Comparison of ENCODE assay signal across 7 mouse cellular contexts in the genomic region with DNA sequence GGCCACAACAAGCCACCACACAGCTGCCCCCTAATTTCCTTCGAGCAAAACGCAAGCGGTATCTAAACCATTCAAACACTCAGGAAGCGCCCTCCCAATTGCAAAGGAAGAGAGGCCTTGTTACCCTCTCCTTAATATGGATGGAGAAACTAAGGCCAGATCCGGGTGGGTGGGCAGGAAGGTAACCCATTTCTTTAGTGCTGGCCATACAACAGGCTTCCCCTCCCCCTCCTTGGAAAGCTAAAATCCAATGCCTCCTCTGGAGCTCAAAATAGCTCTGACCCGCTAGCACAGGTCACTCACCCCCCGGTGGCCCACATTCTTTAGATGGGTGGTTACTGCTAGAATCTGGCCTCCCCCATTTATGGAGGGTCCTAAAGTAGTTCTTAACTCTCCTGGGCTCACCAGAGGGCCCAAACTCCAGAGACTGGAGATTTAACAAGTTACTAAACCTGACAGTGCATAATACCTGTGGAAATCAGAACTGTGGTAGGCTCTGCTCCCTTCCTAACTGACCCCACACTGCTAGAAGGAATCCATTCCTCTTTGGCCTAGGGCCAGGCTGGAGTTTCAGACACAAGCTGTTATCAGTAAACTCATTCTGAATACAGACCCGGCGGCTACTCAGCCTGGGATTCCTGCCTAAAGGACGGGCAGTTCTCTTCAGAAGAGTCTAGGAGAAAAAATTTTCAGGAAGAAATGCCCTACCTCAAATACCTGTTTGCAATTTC. TPM values are rescaled to one million over a fixed set of nuclear protein-coding genes. Genes with fewer than 3 reads are reported as not detected.
DNase-seq lines count a peak whose midpoint lies in the region; ATAC-seq and TF ChIP-seq lines count a peak whose summit lies in the region.

No protein-coding gene starts in this region.

- H3K9me3 ChIP-seq in E14TG2a.4 (ENCODE audit: low read length) = no peaks in the 10 kb centered on the region
- H3K9me3 ChIP-seq in limb, embryonic 12.5 days = no peaks in the 10 kb centered on the region
- H3K9me3 ChIP-seq in midbrain, embryonic 10.5 days (replicated peaks) = no peaks in the 10 kb centered on the region

- WGBS in limb, embryonic 12.5 days = 17% methylated on average over 10 of the region's 10 CpGs
- 18% methylated on average over 10 of the region's 10 CpGs for WGBS in midbrain, embryonic 10.5 days

- peak overlapping the region; percentile 38 for H3K9ac ChIP-seq in limb, embryonic 12.5 days (replicated peaks)

- H3K4me3 ChIP-seq in E14TG2a.4 (replicated peaks; ENCODE audit: low read length) = peak overlapping the region; percentile 98
- peak overlapping the region; percentile 45 for H3K4me3 ChIP-seq in embryonic fibroblast, embryonic 13.5 days (ENCODE audit: insufficient read depth, low read length)
- peak overlapping the region; percentile 94 for H3K4me3 ChIP-seq in limb, embryonic 12.5 days (replicated peaks)
- peak overlapping the region; percentile 93 for H3K4me3 ChIP-seq in midbrain, embryonic 10.5 days

- H3K27ac ChIP-seq in embryonic fibroblast, embryonic 13.5 days (ENCODE audit: insufficient read depth, low read length) = peak overlapping the region; percentile 92
- H3K27ac ChIP-seq in limb, embryonic 12.5 days = peak overlapping the region; percentile 91
- H3K27ac ChIP-seq in midbrain, embryonic 10.5 days (replicated peaks) = peak overlapping the region; percentile 97

- peak; percentile 44 for DNase-seq in MN1 (ENCODE audit: low spot score)
- peak; percentile 61 to 67 for DNase-seq in heart, postnatal 36 days
- peak; percentile 20 for DNase-seq in midbrain, embryonic 10.5 days (ENCODE audit: low spot score)
- peak; percentile 36 to 63 for DNase-seq in urinary bladder, postnatal 4 days (ENCODE audit: low spot score in 2 of 2)

- 0 out of 2 replicates have a peak, but pooled peaks have one; percentile 21 for TF ChIP-seq POLR2A in embryonic fibroblast, embryonic 13.5 days (IDR thresholded peaks at IDR 0.05; ENCODE audit: low read depth, low read length)

- peak; percentile 34 for ATAC-seq in limb, embryonic 12.5 days (ENCODE audit: insufficient number of reproducible peaks, insufficient read depth, low FRiP score, low TSS enrichment, low read depth)

- H3K36me3 ChIP-seq in E14TG2a.4 (ENCODE audit: insufficient read depth, low read length) = peaks cover 23% of the 10 kb centered on the region
- no peaks in the 10 kb centered on the region for H3K36me3 ChIP-seq in limb, embryonic 12.5 days
- peaks cover 5% of the 10 kb centered on the region; the same call in 1 of the 2 replicates for H3K36me3 ChIP-seq in midbrain, embryonic 10.5 days

- peaks cover 87% of the 10 kb centered on the region for H3K4me1 ChIP-seq in E14TG2a.4 (replicated peaks; ENCODE audit: low read depth, low read length)
- H3K4me1 ChIP-seq in embryonic fibroblast, embryonic 13.5 days (ENCODE audit: control insufficient read depth, insufficient read depth, low read length) = peaks cover 13% of the 10 kb centered on the region
- H3K4me1 ChIP-seq in limb, embryonic 12.5 days (replicated peaks) = peaks cover 23% of the 10 kb centered on the region
- H3K4me1 ChIP-seq in midbrain, embryonic 10.5 days = peaks cover 40% of the 10 kb centered on the region

- peak overlapping the region; percentile 82 for H3K4me2 ChIP-seq in limb, embryonic 12.5 days

- intact Hi-C loops in heart, postnatal 36 days (cut with DNase I) = loop anchor here (5.0 kb wide), 2 partner anchors 42 to 62 kb away; no protein-coding TSS in a partner anchor

- TF ChIP-seq CTCF in E14TG2a.4 (conservative IDR thresholded peaks at IDR 0.05; ENCODE audit: low read length) = no peak
- TF ChIP-seq CTCF in embryonic fibroblast, embryonic 13.5 days (IDR thresholded peaks at IDR 0.05; ENCODE audit: borderline replicate concordance, insufficient read depth, low read length) = no peak

- no peaks in the 10 kb centered on the region for H3K27me3 ChIP-seq in E14TG2a.4 (ENCODE audit: insufficient read depth, low read length)
- H3K27me3 ChIP-seq in limb, embryonic 12.5 days = no peaks in the 10 kb centered on the region
- H3K27me3 ChIP-seq in midbrain, embryonic 10.5 days (ENCODE audit: low read depth, poor library complexity, severe bottlenecking) = no peaks in the 10 kb centered on the region

RNA-seq across cellular contexts. Expression of a gene that starts 0.6 kb away (rescaled TPM):
- polyA plus RNA-seq in embryonic fibroblast, embryonic 13.5 days (2011; ENCODE audit: insufficient read length, low read depth, missing spikeins) = 102 and 109 TPM in 2 replicates
- 100 to 1,000 TPM; 320 to 353 TPM for total RNA-seq in heart, postnatal 36 days (2021)
- 45.7 and 53.3 TPM in 2 replicates for polyA plus RNA-seq in limb, embryonic 12.5 days (2016; fragmentation: Nextera tagmentation; extraction: Ambion mirVana)
- polyA plus RNA-seq in midbrain, embryonic 10.5 days (2016; fragmentation: Nextera tagmentation; extraction: Ambion mirVana) = 71.1 and 77.0 TPM in 2 replicates

RNA-seq across cellular contexts. Expression of a gene that starts 25.9 kb away (rescaled TPM):
- 36.5 and 49.6 TPM in 2 replicates for polyA plus RNA-seq in embryonic fibroblast, embryonic 13.5 days (2011; ENCODE audit: insufficient read length, low read depth, missing spikeins)
- total RNA-seq in heart, postnatal 36 days (2021) = 10 to 100 TPM; 21.3 to 21.5 TPM
- 45.0 and 46.4 TPM in 2 replicates for polyA plus RNA-seq in limb, embryonic 12.5 days (2016; fragmentation: Nextera tagmentation; extraction: Ambion mirVana)
- polyA plus RNA-seq in midbrain, embryonic 10.5 days (2016; fragmentation: Nextera tagmentation; extraction: Ambion mirVana) = 44.4 and 57.3 TPM in 2 replicates

RNA-seq across cellular contexts. Expression of a gene that starts 32.3 kb away (rescaled TPM):
- polyA plus RNA-seq in embryonic fibroblast, embryonic 13.5 days (2011; ENCODE audit: insufficient read length, low read depth, missing spikeins) = 2.6 and 3.7 TPM in 2 replicates
- 1 to 10 TPM; 4.0 to 5.2 TPM for total RNA-seq in heart, postnatal 36 days (2021)
- 13.3 and 17.0 TPM in 2 replicates for polyA plus RNA-seq in limb, embryonic 12.5 days (2016; fragmentation: Nextera tagmentation; extraction: Ambion mirVana)
- polyA plus RNA-seq in midbrain, embryonic 10.5 days (2016; fragmentation: Nextera tagmentation; extraction: Ambion mirVana) = 37.9 and 39.2 TPM in 2 replicates

RNA-seq across cellular contexts. Expression of a gene that starts 41.6 kb away (rescaled TPM):
- 575 and 590 TPM in 2 replicates for polyA plus RNA-seq in embryonic fibroblast, embryonic 13.5 days (2011; ENCODE audit: insufficient read length, low read depth, missing spikeins)
- total RNA-seq in heart, postnatal 36 days (2021) = 100 to 1,000 TPM; 237 to 241 TPM
- polyA plus RNA-seq in limb, embryonic 12.5 days (2016; fragmentation: Nextera tagmentation; extraction: Ambion mirVana) = 324 and 387 TPM in 2 replicates
- polyA plus RNA-seq in midbrain, embryonic 10.5 days (2016; fragmentation: Nextera tagmentation; extraction: Ambion mirVana) = 272 and 276 TPM in 2 replicates

RNA-seq across cellular contexts. Expression of a gene that starts 41.6 kb away (rescaled TPM):
- polyA plus RNA-seq in embryonic fibroblast, embryonic 13.5 days (2011; ENCODE audit: insufficient read length, low read depth, missing spikeins) = 22.9 and 24.5 TPM in 2 replicates
- 10 to 100 TPM; 59.3 to 62.3 TPM for total RNA-seq in heart, postnatal 36 days (2021)
- 21.2 and 22.6 TPM in 2 replicates for polyA plus RNA-seq in limb, embryonic 12.5 days (2016; fragmentation: Nextera tagmentation; extraction: Ambion mirVana)
- 17.8 and 26.2 TPM in 2 replicates for polyA plus RNA-seq in midbrain, embryonic 10.5 days (2016; fragmentation: Nextera tagmentation; extraction: Ambion mirVana)

Comparison
In these comparisons a context has a peak if more than half of its experiments do, and no peak if none do; other contexts are left out.
1. Peak in every context shown above with its lines: DNase-seq, ATAC-seq, H3K4me3 ChIP-seq and H3K27ac ChIP-seq.
2. H3K4me3 ChIP-seq: peak in every context shown above with its lines; median percentile 98 in E14TG2a.4; 94 in limb, embryonic 12.5 days; 93 in midbrain, embryonic 10.5 days; 45 in embryonic fibroblast, embryonic 13.5 days.